Mouse (Mus musculus): ENCODE data around the gene March5. TPM values are rescaled to one million over a fixed set of nuclear protein-coding genes. Genes with fewer than 3 reads are reported as not detected.
A peak's percentile ranks its signal among the peaks of the same experiment; 100 is the strongest.

Gene March5
- total RNA-seq, 2 experiments from 2014 or later = 90.3 to 91.3 TPM

DNA sequence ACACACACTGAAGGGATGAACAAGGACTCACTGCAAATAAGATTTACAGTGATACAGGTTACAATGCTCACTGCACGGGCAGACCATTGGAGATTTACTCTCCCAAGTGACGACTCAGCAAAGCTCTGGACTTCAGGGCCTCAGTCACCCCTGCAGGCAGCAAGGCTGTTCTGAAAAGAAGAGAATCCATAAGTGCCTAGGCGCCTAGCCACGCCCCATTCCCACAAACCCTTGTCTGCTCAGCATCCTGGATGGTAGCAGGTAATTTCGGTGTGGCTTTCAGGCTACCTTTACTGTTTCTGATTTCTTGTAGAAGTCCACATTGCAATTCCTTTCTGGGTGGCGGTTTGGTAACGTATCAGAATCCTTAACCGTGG is 56.2 kb downstream of the March5 start:
- no peak for DNase-seq (ENCODE audit: low spot score in 2 of 2)

DNA sequence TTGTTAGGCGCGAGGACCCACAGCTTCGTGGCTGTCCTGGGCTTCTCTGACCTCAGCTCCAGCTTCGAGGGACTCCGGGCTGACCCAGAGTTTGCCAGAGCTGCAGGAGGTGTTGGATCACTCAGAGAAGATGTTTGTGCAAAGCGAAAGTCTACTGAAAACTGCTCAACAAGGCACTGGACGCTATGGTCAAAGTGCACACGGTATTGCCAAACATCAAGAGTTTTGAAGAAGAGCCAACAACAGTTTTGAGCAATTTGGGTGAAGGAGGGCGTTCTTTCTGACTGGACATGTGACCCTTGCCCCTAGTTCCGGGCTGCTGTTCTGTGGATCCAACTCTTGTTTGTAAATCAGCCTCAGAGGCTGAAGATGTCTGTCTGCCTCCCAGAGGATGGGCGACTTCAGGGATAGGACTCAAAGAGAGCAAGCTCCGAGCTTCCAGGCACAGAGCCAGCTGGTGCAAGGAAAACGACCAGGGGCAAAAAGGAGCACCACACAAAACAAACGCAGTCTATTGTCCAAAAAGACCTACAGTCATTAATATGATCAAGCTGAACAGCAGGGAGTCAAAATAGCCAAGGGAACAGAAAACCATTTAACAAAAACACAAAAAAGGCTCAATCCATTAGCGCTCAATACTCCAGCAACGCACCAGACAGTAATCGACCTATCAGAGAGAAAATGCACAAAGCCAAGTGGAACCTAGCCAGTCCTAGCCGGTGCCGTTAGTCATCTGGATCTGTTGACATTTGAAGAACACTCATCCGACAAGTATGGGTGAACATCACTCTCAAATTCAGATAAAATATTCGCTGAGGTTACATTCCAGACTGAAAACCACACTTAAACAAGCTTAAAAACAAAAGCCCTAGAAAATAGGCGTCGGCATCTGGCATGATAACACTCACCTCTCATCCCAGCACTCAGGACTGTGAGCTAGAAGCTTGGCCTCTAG is 56.9 kb downstream of the March5 start:
- peak in 1 of 2 experiments; percentile 25 for DNase-seq (ENCODE audit: low spot score in 2 of 2)

DNA sequence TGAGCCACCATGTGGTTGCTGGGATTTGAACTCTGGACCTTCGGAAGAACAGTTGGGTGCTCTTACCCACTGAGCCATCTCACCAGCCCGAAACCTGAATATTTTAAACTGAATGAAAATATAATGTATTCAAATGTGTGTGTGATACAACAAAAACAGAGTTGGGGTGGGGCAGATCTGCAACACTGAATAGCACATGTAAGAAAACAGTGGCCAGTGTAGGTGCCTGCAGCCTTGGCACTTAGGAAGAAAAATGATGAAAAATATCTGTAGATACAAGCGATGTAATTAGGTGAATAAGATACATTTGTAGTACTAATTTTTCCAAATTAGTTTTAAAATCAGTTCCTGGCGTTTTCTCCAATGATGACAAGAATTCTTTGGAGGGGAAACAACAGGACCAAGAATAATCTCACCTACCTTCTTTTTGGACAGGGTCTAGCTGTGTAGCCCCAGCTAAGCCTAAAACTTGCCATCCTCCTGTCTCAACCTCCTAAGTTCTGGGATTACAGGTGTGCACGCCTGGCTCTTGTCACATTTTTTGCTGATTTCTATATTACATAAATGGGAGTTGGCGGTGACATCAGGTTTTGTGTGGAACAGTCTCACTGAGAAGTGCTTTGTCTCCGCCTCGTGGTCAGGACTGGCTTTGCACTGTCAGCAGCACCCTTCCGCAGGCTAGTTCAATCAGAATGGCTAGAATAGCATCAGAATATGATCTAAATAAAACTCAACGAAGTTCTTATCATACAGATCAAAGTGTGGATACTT is 58.2 kb downstream of the March5 start:
- peak; percentile 60 to 78 for DNase-seq (ENCODE audit: low spot score in 2 of 2)

DNA sequence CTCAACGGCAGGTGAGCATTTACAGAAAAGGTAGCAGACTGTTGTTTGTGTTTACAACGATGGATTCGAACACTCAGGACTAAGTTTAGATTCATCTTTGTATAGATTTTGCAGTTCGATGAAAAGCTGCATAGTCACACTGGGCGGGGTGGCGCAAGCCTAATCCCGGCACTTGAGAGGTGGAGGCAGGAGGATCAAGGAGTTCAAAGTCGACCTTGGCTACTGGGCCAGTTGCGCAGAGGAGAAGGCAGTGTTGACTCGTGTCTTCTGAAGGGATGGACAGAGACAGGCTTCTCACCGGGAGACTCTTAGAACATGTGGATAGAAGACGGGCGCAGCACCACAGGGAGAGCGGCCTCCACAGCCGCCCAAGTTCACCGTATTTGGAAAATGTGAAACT is 61.8 kb downstream of the March5 start:
- no peak for DNase-seq (ENCODE audit: low spot score in 2 of 2)

Other genes starting within 250 kb of the March5 start
- gene Cpeb3, start 1.1 kb downstream of the March5 start, total RNA-seq (2021) = 10 to 100 TPM; 20.4 to 20.6 TPM
- gene Ide, start 130.3 kb downstream of the March5 start, total RNA-seq (2021) = 10 to 100 TPM; 65.4 to 69.4 TPM
- gene Kif11, start 168.9 kb downstream of the March5 start, total RNA-seq (2021) = 10 to 100 TPM; 21.2 to 23.7 TPM
- 10 to 100 TPM; 22.7 to 33.1 TPM for gene Hhex, start 227.3 kb downstream of the March5 start, total RNA-seq (2021)